9 mouse cellular contexts compared by ENCODE assay signal in genomic region chr11:76523356-76523755, GRCm38 (mm10).
DNase-seq lines count a peak whose midpoint lies in the region; ATAC-seq lines count a peak whose summit lies in the region.
"Had no signal": no experiment of that assay in that cellular context is flagged by ENCODE, and none has a peak within 500 bp of the region (broad histone marks: within the 10 kb centered on the region; RNA-seq: fewer than 3 reads in every experiment).

No protein-coding gene starts in this region.

- H3K4me3 ChIP-seq in liver, embryonic 12.5 days = no peak overlapping the region
- H3K4me3 ChIP-seq: limb, embryonic 15.5 days had no signal

- no peaks in the 10 kb centered on the region for H3K9me3 ChIP-seq in liver, embryonic 12.5 days (replicated peaks)
- H3K9me3 ChIP-seq: limb, embryonic 15.5 days had no signal

- H3K4me2 ChIP-seq in liver, embryonic 12.5 days = no peak overlapping the region
- H3K4me2 ChIP-seq: limb, embryonic 15.5 days had no signal

- no peak for ATAC-seq in liver, embryonic 12.5 days

- H3K27ac ChIP-seq in liver, embryonic 12.5 days = no peak overlapping the region
- H3K27ac ChIP-seq: limb, embryonic 15.5 days had no signal

- no peak overlapping the region for H3K9ac ChIP-seq in liver, embryonic 12.5 days
- H3K9ac ChIP-seq: limb, embryonic 15.5 days had no signal

- 0 out of 2 replicates have a peak, but pooled peaks cover 4% of the 10 kb centered on the region for H3K27me3 ChIP-seq in liver, embryonic 12.5 days (replicated peaks)
- H3K27me3 ChIP-seq: limb, embryonic 15.5 days had no signal

- 42% methylated on average over 4 of the region's 4 CpGs for WGBS in liver, embryonic 12.5 days (ENCODE audit: insufficient replicate concordance)

- H3K4me1 ChIP-seq in liver, embryonic 12.5 days = no peaks in the 10 kb centered on the region

- peak; percentile 54 to 77 for DNase-seq in layer of hippocampus, adult 18-20 months (ENCODE audit: low spot score in 2 of 2)
- no peak for DNase-seq in layer of hippocampus, postnatal 36 days
- DNase-seq in embryo, embryonic 10 days (ENCODE audit: low spot score) = peak; percentile 78
- peak; percentile 68 for DNase-seq in left cerebral cortex, adult 11 months (ENCODE audit: low spot score)
- DNase-seq in right cerebral cortex, postnatal 10 days (ENCODE audit: low spot score in 2 of 2) = peak; percentile 71 to 76
- DNase-seq in spleen, postnatal 10 days (ENCODE audit: low spot score in 2 of 2) = no peak
- no peak for DNase-seq in thymus, postnatal 25 days

- H3K36me3 ChIP-seq in liver, embryonic 12.5 days = no peaks in the 10 kb centered on the region
- H3K36me3 ChIP-seq: limb, embryonic 15.5 days had no signal

Comparison
In these comparisons a context has a peak if more than half of its experiments do, and no peak if none do; other contexts are left out.
1. DNase-seq: peak in layer of hippocampus, adult 18-20 months (2 of 2), embryo, embryonic 10 days (single experiment), left cerebral cortex, adult 11 months (single experiment) and right cerebral cortex, postnatal 10 days (2 of 2); none in layer of hippocampus, postnatal 36 days (0 of 2), spleen, postnatal 10 days (0 of 2) and thymus, postnatal 25 days (single experiment).